Mouse (Mus musculus): Measurements from ENCODE around the gene 1700030K09Rik. TPM values are rescaled to one million over a fixed set of nuclear protein-coding genes. Genes with fewer than 3 reads are reported as not detected.

Gene 1700030K09Rik
- polyA plus RNA-seq, 1 experiment, result 4.1 TPM

GRCm38 (mm10) chr8:72445071-72445470, 1.4 kb downstream of the 1700030K09Rik start:
- TF ChIP-seq POLR2A (IDR thresholded peaks at IDR 0.05; ENCODE audit: borderline replicate concordance, control insufficient read depth, low read depth, low read length) (no peak), CTCF (IDR thresholded peaks at IDR 0.05; ENCODE audit: control insufficient read depth, insufficient read depth, low read length) (no peak)
- Histone ChIP-seq H3K27ac (ENCODE audit: control insufficient read depth, insufficient read depth, low read depth, low read length, poor library complexity) (peak overlapping the region; percentile 77), H3K4me3 (replicated peaks; ENCODE audit: control insufficient read depth, low read depth, low read length) (no peak overlapping the region), H3K4me1 (ENCODE audit: control insufficient read depth, insufficient read depth, low read length) (peaks cover 3% of the 10 kb centered on the region)
- WGBS, result 58% methylated on average over 6 of the region's 6 CpGs

GRCm38 (mm10) chr8:72451516-72451915, 7.8 kb downstream of the 1700030K09Rik start:
- 73% methylated on average over 8 of the region's 8 CpGs for WGBS
- TF ChIP-seq POLR2A (IDR thresholded peaks at IDR 0.05; ENCODE audit: borderline replicate concordance, control insufficient read depth, low read depth, low read length) (no peak), CTCF (IDR thresholded peaks at IDR 0.05; ENCODE audit: control insufficient read depth, insufficient read depth, low read length) (no peak)
- H3K27ac ChIP-seq (ENCODE audit: control insufficient read depth, insufficient read depth, low read depth, low read length, poor library complexity), result no peak overlapping the region
- no peaks in the 10 kb centered on the region for H3K4me1 ChIP-seq (ENCODE audit: control insufficient read depth, insufficient read depth, low read length)
- no peak overlapping the region for H3K4me3 ChIP-seq (replicated peaks; ENCODE audit: control insufficient read depth, low read depth, low read length)

GRCm38 (mm10) chr8:72453904-72454303, 10.2 kb downstream of the 1700030K09Rik start:
- H3K27ac ChIP-seq (ENCODE audit: control insufficient read depth, insufficient read depth, low read depth, low read length, poor library complexity), result no peak overlapping the region
- WGBS, result 87% methylated on average over 2 of the region's 2 CpGs
- TF ChIP-seq CTCF (IDR thresholded peaks at IDR 0.05; ENCODE audit: control insufficient read depth, insufficient read depth, low read length), result no peak
- TF ChIP-seq POLR2A (IDR thresholded peaks at IDR 0.05; ENCODE audit: borderline replicate concordance, control insufficient read depth, low read depth, low read length), result no peak
- no peaks in the 10 kb centered on the region for H3K4me1 ChIP-seq (ENCODE audit: control insufficient read depth, insufficient read depth, low read length)
- H3K4me3 ChIP-seq (replicated peaks; ENCODE audit: control insufficient read depth, low read depth, low read length), result no peak overlapping the region

GRCm38 (mm10) chr8:72455317-72455716, 11.6 kb downstream of the 1700030K09Rik start:
- WGBS, result 82% methylated on average over 4 of the region's 4 CpGs
- Histone ChIP-seq H3K4me1 (ENCODE audit: control insufficient read depth, insufficient read depth, low read length) (no peaks in the 10 kb centered on the region), H3K27ac (ENCODE audit: control insufficient read depth, insufficient read depth, low read depth, low read length, poor library complexity) (no peak overlapping the region), H3K4me3 (replicated peaks; ENCODE audit: control insufficient read depth, low read depth, low read length) (no peak overlapping the region)
- TF ChIP-seq CTCF (IDR thresholded peaks at IDR 0.05; ENCODE audit: control insufficient read depth, insufficient read depth, low read length), result no peak
- no peak for TF ChIP-seq POLR2A (IDR thresholded peaks at IDR 0.05; ENCODE audit: borderline replicate concordance, control insufficient read depth, low read depth, low read length)

- TF ChIP-seq POLR2A (IDR thresholded peaks at IDR 0.05; ENCODE audit: borderline replicate concordance, control insufficient read depth, low read depth, low read length) (no peak), CTCF (IDR thresholded peaks at IDR 0.05; ENCODE audit: control insufficient read depth, insufficient read depth, low read length) (no peak)
- no peak overlapping the region for H3K27ac ChIP-seq (ENCODE audit: control insufficient read depth, insufficient read depth, low read depth, low read length, poor library complexity)
- H3K4me3 ChIP-seq (replicated peaks; ENCODE audit: control insufficient read depth, low read depth, low read length), result no peak overlapping the region
- H3K4me1 ChIP-seq (ENCODE audit: control insufficient read depth, insufficient read depth, low read length), result no peaks in the 10 kb centered on the region
- 96% methylated on average over 3 of the region's 3 CpGs for WGBS
Observed at GRCm38 (mm10) chr8:72457806-72458205, 14.1 kb downstream of the 1700030K09Rik start.

GRCm38 (mm10) chr8:72458457-72458856, 14.8 kb downstream of the 1700030K09Rik start:
- WGBS, result 88% methylated on average over 6 of the region's 6 CpGs
- Histone ChIP-seq H3K27ac (ENCODE audit: control insufficient read depth, insufficient read depth, low read depth, low read length, poor library complexity) (no peak overlapping the region), H3K4me3 (replicated peaks; ENCODE audit: control insufficient read depth, low read depth, low read length) (no peak overlapping the region), H3K4me1 (ENCODE audit: control insufficient read depth, insufficient read depth, low read length) (no peaks in the 10 kb centered on the region)
- TF ChIP-seq CTCF (IDR thresholded peaks at IDR 0.05; ENCODE audit: control insufficient read depth, insufficient read depth, low read length) (no peak), POLR2A (IDR thresholded peaks at IDR 0.05; ENCODE audit: borderline replicate concordance, control insufficient read depth, low read depth, low read length) (no peak)

- Histone ChIP-seq H3K27ac (ENCODE audit: control insufficient read depth, insufficient read depth, low read depth, low read length, poor library complexity) (no peak overlapping the region), H3K4me1 (ENCODE audit: control insufficient read depth, insufficient read depth, low read length) (no peaks in the 10 kb centered on the region), H3K4me3 (replicated peaks; ENCODE audit: control insufficient read depth, low read depth, low read length) (no peak overlapping the region)
- TF ChIP-seq POLR2A (IDR thresholded peaks at IDR 0.05; ENCODE audit: borderline replicate concordance, control insufficient read depth, low read depth, low read length), result no peak
- no peak for TF ChIP-seq CTCF (IDR thresholded peaks at IDR 0.05; ENCODE audit: control insufficient read depth, insufficient read depth, low read length)
- 86% methylated on average over 4 of the region's 4 CpGs for WGBS
Observed at GRCm38 (mm10) chr8:72459881-72460533, 16.3 kb downstream of the 1700030K09Rik start.

- WGBS, result 94% methylated on average over 10 of the region's 10 CpGs
- H3K4me1 ChIP-seq (ENCODE audit: control insufficient read depth, insufficient read depth, low read length), result no peaks in the 10 kb centered on the region
- TF ChIP-seq CTCF (IDR thresholded peaks at IDR 0.05; ENCODE audit: control insufficient read depth, insufficient read depth, low read length) (no peak), POLR2A (IDR thresholded peaks at IDR 0.05; ENCODE audit: borderline replicate concordance, control insufficient read depth, low read depth, low read length) (no peak)
- no peak overlapping the region for H3K4me3 ChIP-seq (replicated peaks; ENCODE audit: control insufficient read depth, low read depth, low read length)
- H3K27ac ChIP-seq (ENCODE audit: control insufficient read depth, insufficient read depth, low read depth, low read length, poor library complexity), result no peak overlapping the region
Observed at GRCm38 (mm10) chr8:72464211-72464610, 20.5 kb downstream of the 1700030K09Rik start.
